In the genomic region with DNA sequence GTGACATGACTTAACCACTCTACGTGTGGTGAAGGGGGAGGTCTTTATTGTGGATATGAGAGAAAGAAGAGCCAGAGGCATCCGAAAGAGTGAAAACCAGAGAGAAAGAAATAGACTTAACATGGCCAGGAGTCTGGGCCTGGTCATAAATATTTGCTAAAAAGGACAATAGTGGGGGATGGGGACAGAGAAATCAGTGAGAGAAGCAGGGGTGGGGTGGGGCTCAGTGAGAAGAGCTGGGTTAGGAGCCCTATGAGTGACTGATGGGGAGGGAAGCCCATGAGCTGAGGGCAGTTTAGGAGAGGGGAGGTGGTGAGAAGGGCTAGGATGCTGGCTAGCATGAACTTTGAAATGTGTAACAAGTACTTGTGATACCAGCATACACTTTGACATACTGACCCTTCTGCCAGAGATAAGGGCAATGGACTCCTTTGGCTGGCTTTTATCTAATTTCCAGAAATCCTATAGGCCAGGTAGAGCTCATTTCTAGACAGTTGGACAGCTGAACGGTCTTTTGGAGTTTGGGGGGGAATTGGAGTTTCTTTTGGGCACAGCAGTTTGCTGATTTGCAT, we compare ENCODE assay signal across 19 mouse cellular contexts. TPM values are rescaled to one million over a fixed set of nuclear protein-coding genes. Genes with fewer than 3 reads are reported as not detected.
"Had no signal": no experiment of that assay in that cellular context is flagged by ENCODE, and none has a peak within 500 bp of the region (broad histone marks: within the 10 kb centered on the region; RNA-seq: fewer than 3 reads in every experiment).

No protein-coding gene starts in this region.

- H3K27ac ChIP-seq: kidney, embryonic 15.5 days; left cerebral cortex, adult 2 months; liver, embryonic 13.5 days; lung, embryonic 15.5 days; midbrain, embryonic 13.5 days; neural tube, embryonic 13.5 days; stomach, embryonic 15.5 days had no signal

- H3K4me3 ChIP-seq: kidney, embryonic 15.5 days; left cerebral cortex, adult 2 months; liver, embryonic 13.5 days; lung, embryonic 15.5 days; midbrain, embryonic 13.5 days; myocyte; neural tube, embryonic 13.5 days; stomach, embryonic 15.5 days had no signal

- H3K36me3 ChIP-seq: kidney, embryonic 15.5 days; liver, embryonic 13.5 days; lung, embryonic 15.5 days; midbrain, embryonic 13.5 days; neural tube, embryonic 13.5 days; stomach, embryonic 15.5 days had no signal

- H3K4me2 ChIP-seq: kidney, embryonic 15.5 days; liver, embryonic 13.5 days; lung, embryonic 15.5 days; midbrain, embryonic 13.5 days; neural tube, embryonic 13.5 days; stomach, embryonic 15.5 days had no signal

- DNase-seq: kidney, adult 11 months; kidney, adult 8-10 months; kidney, postnatal 10 days; kidney, postnatal 36 days; layer of hippocampus, postnatal 36 days; liver, embryonic 13.5 days; retina, postnatal 1 day; right cerebral cortex, postnatal 25 days; spleen, adult 18-20 months; thymus, postnatal 4 days had no signal

- ATAC-seq: midbrain, embryonic 13.5 days; midbrain, embryonic 16.5 days had no signal

- H3K9ac ChIP-seq: kidney, embryonic 15.5 days; liver, embryonic 13.5 days; lung, embryonic 15.5 days; midbrain, embryonic 13.5 days; neural tube, embryonic 13.5 days; stomach, embryonic 15.5 days had no signal

- H3K27me3 ChIP-seq: liver, embryonic 13.5 days; lung, embryonic 15.5 days; stomach, embryonic 15.5 days had no signal

- H3K9me3 ChIP-seq: kidney, embryonic 15.5 days; liver, embryonic 13.5 days; lung, embryonic 15.5 days; midbrain, embryonic 13.5 days; neural tube, embryonic 13.5 days; stomach, embryonic 15.5 days had no signal

RNA-seq across cellular contexts. Expression of gene Acta2, which starts 38.1 kb away (rescaled TPM):
- total RNA-seq: monocyte, adult 5-6 weeks had no signal
